Mouse (Mus musculus) heart, postnatal 10 days (tissue): Measurements from ENCODE around the gene Cuedc1. TPM values are rescaled to one million over a fixed set of nuclear protein-coding genes. Genes with fewer than 3 reads are reported as not detected.

Source experiments
- DNase-seq, 2 experiments: peaks; one replicate each; pipeline ENCODE4 v3.0.0; 2021
- intact Hi-C: fragments of 180-260 bp; cut with DNase I; formaldehyde crosslinking; loops from one replicate; pipeline ENCODE4 v1.15.1; 2025
- total RNA-seq, 2 experiments: library from RNA; stranded (reverse); gene quantifications; 2 replicates each; pipeline ENCODE4 v1.2.3; 2021

Cuedc1 gene
- total RNA-seq = 10 to 100 TPM; 45.6 to 48.4 TPM

DNA sequence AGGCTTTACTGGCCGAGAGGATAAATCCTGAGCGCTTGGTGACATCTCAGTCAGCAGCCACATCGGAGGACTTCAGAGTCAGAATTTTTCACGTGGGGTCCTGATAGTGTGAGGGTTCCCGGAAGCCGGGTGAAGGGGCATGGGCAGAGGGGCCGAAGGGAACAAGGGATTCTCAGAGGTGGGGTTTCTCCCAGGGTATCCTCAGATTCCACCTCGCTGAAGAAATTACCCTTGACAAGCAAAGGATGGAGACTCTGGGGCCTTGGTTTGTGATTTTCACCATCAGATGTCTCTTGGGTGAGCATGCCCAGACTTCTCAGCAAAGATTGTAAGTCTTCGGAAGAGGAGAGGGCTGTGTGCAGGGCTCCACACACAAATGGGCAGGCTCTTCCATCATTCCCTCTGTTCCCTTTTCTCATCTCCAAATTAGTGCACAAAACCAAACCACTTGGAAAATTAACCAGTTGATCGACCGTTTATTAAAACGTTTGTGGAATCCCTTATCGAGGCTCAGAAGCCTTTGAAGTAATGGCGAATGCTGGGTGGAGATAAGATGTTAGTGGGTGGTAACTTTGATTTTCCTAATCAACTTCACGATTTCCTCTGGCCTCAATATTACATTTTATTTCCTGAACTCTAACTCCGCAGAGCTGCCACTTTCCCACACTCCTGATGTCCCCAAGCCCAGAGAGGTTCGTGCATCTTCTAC is at the start of gene Cuedc1:
TSS of gene Cuedc1 (plus strand) at position 38 of the 709 bp plus-strand sequence.
- DNase-seq = peak in 1 of 2 experiments; percentile 21
- intact Hi-C loops = loop anchor here (5.0 kb wide), 1 partner anchor 64 kb away; no protein-coding TSS in a partner anchor

DNA sequence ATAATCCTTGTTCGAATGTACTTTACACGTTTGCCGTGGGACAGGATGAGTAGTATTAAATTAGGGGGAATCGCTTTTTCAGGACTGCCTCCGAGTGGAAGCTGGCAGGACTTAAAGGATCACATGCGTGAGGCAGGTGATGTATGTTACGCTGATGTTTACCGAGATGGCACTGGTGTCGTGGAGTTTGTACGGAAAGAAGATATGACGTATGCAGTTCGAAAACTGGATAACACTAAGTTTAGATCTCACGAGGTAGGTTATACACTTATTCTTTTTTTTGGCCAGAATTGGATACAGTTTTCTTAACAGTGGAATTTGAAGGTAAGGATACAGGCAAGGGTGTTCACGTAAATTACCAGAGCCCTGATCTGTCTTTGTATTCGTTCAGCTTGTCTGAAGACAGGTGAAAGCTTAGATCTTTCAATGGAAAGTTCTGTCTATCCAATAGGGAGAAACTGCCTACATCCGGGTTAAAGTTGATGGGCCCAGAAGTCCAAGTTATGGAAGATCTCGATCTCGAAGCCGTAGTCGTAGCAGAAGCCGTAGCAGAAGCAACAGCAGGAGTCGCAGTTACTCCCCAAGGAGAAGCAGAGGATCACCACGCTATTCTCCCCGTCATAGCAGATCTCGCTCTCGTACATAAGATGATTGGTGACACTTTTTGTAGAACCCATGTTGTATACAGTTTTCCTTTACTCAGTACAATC is 48.7 kb upstream of the Cuedc1 start:
- no peak for DNase-seq
- intact Hi-C loops = no loop called here

DNA sequence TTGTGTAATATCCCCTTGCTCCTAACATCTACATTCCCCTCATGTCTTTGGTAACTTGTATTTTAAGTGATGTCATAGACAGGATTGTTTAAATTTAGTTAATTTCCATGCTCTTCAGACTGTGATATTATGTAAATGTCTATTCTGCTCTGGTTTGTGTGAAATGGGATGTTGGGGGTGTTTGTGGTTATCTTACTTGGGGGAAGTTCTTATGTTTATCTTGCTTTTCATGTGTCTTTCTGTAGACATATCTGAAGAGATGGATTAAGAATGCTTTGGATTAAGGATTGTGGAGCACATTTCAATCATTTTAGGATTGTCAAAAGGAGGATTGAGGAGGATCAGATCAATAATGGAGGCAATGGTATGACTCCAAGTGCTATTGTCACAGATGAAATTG is 48.1 kb upstream of the Cuedc1 start:
- intact Hi-C loops = no loop called here
- DNase-seq = no peak

DNA sequence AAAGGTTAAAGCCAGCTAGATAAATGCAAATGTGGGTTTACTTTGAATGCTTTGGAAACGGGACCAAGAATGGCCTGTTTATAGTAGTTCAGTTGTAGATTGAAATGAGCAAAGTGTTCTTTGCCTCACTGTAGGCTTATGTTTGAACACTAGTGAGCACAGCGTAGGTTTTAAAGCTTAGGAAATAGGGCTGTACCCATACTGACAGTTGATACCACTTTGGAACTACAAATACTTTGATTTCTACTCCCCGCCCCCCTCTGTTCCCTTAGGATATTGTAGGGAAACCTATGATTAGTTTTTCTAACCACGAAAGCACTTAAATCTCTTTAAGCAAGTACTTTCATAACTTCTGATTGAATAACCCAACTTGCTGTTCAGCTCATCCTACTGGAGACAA is 45.2 kb upstream of the Cuedc1 start:
- intact Hi-C loops = no loop called here

DNA sequence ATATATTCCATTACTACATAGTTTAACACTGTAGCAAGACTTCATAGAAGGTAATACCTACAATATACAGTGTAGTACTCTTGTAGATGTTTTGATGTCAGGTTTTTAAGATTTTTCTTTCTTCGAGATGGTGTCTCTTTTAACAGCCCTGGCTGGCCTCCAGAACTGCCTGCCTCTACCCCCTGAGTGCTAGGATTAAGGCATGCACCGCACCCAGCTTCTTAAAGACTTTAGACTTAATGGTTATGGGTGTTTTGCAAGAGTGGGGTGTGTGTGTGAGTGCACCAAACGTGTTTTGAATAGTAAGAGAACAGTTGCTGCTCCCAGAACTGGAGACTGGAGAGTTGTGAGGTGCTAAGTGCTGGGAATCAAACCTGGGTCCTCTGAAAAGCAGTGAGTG is 44.0 kb upstream of the Cuedc1 start:
- intact Hi-C loops = no loop called here
- DNase-seq = no peak

More for the DNA sequence above, 45.2 kb upstream of the Cuedc1 start:
- no peak for DNase-seq

DNA sequence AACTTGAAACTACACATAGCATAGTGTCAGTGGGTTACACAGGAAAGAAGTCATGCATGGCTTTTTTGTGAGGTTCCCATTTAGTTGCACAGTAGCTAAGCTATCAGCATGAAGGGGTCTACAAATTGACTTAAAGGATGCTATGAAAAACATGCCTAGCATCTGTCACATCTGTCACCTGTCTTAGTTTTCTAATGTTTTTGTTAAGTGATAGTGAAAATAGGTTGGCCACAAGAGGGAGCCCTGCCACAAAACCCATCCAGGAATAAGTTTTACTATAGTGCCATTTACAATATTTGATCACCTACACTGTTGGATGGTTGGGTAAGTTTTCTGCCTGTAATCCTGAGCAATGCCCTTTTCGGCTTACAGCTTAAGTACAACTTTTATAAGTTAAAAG is 43.3 kb upstream of the Cuedc1 start:
- peak; percentile 48 to 76 for DNase-seq
- intact Hi-C loops = no loop called here

DNA sequence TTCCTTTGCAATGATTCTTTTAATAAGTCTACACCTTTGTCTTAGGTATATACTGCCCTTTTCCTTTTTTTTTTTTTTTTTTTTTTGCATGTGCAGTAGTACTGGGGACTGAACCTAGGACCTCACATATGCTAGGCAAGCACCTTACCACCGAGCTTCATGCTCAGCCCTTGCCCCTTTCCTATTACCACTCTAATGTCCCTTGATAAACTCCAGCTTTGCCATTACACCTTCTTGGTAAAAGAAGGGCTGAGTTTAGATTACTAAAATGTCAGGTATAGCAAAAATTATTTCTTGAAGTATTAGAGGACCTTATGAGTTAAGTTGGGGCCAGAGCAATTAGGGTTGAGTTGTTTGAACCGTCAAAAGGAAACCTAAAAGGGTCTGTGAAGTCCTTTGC is 42.1 kb upstream of the Cuedc1 start:
- intact Hi-C loops = loop anchor here (5.0 kb wide), 1 partner anchor 767 kb away; no protein-coding TSS in a partner anchor
- DNase-seq = no peak

DNA sequence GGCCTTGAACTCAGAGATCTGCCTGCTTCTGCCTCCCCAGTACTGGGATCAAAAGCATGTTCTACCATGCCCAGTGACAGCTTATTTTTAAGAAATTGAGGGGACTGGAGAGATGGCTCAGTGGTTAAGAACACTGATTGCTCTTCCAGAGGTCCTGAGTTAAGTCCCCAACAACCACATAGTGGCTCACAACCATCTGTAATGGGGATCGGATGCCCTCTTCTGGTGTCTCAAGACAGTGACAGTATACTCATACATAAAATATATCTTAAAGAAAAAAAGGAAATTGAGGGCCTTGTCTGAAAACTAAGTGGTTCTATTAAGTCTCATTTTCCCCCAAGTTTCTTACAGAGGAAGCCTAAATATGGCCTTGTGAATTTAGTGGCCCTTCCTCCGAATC is 40.1 kb upstream of the Cuedc1 start:
- intact Hi-C loops = loop anchor here (2.0 to 5.0 kb wide), 3 partner anchors 105 to 765 kb away; no protein-coding TSS in a partner anchor

DNA sequence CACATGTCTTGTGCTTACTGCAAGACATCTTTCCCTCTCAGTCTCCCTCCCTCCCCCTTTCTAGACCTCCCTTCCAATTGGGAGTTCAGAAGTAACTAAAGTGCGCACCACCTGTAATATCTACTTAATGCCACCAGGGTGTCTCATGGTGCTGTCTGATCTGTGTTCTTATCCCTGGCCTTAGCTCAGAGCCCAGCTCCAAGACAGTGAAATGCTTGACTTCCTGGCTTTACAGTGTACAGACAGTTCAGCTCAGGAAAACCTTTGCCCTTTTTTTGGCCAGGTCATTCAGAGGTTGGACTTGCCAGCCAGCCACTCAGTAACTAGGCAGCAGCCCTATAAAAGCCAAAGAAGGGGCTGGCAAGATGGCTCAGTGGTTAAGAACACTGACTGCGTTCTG is 38.7 kb upstream of the Cuedc1 start:
- intact Hi-C loops = loop anchor here (2.0 to 5.0 kb wide), 3 partner anchors 104 to 763 kb away; no protein-coding TSS in a partner anchor
- DNase-seq = peak; percentile 66 to 71

More for the DNA sequence above, 40.1 kb upstream of the Cuedc1 start:
- DNase-seq = no peak

DNA sequence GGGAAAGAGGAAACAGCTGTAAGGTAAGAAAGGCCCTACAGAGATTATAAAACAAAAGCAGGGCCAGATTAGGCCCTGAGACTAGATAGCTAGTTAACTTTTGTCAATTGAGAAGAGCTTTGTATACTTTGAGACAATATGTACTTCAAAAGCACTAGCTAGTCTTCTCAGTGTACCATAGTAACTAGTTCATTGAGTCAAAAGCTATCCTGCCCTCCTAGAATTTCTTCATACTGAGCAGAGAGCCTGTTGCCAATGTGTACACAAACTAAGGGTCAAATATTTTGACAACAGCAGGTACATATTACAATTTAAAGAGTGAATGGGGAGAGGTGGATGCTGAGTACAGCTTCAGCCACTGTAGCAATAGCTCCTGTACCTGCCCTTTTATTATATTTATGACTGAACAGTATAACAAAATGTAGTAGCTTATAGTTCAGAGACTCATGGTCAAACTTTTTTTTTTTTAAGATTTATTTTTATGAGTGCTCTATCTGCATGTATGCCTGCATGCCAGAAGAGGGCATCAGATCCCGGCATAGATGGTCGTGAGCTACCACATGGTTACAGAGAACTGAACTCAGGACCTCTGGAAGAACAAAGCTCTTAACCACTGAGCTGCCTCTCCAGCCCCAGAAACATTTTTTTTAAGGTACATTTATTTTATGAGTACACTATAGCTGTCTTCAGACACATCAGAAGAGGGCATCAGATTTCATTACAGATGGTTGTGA is 35.8 kb upstream of the Cuedc1 start:
- intact Hi-C loops = no loop called here
- DNase-seq = no peak

DNA sequence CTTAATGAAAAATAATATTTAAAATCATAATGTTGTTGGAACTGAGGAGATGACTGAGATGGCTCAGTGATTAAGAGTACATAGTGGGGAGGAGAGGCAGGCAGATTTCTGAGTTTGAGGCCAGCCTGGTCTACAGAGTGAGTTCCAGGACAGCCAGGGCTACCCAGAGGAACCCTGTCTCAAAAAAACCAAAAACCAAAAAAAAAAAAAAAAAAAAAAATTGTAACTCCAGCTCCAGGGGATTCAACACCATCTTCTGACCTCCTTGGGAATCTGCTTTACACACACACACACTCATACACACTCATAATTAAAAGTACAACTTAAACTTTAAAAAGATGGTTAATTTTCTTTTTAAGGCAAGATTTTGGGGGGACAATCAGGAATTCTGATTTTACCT is 32.1 kb upstream of the Cuedc1 start:
- no peak for DNase-seq
- intact Hi-C loops = no loop called here

DNA sequence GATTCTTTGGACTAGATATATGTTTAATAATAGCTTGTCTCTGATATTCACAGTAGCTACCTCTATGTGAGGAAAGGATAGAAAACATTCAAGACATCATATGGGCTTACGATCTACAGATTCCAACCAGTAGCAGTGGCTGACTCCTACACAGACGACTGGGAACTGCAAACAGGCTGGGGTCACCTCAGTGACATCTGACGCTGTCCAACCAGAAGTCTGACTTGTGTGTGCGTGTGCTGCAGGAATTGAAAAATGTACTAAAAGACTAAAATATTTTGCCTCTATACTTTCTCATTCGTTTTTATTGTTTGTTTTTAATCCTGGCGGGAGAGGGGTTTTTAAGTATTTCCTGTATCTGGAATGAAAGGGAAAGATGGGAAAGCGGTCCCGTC is 30.7 kb upstream of the Cuedc1 start:
- intact Hi-C loops = no loop called here
- no peak for DNase-seq

DNA sequence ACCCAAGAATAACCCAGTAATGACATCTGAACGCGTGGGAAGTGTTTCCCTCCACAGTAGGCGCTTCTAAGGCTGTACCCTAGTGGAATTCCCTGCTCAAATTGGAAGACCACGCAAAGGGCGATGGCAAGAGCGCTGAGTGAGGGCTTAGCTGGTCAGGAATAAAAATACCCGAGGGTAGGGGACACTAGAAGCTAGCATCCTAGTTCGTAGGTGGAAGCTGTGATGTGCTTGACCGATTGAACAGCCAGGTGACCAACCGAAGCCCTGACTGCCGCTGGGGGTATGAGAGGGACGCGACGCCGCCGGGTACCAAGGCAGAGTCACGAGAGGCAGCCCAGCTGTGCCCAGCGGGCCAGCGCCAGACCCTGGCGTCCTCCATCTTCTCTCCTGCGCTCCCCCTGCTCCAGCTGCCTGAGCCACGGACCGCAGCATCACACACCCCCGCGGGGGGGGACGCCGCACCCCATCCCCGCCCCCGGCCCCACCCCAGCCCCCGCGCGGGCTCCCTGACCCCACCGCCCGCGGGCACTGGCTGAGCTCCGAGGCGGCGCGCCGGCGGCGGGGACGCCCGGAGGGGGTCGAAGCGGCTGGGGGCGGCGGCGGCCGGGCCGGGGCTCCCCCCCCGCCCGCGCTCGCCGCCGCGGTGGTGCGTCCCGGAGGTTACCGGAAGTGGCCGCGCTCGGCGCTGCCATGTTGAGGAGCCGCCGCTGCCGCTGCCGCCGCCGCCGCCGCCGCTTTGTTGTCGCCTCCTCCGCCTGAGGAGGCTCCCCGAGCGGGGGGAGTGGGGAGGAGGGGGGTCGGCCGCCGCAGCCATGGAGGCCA is 30.1 kb upstream of the Cuedc1 start, which contains the start of gene Vezf1:
TSS of gene Vezf1 (plus strand) at position 694 of the 825 bp plus-strand sequence.
- peak; percentile 84 to 86 for DNase-seq
- intact Hi-C loops = loop anchor here (2.0 kb wide), 1 partner anchor 95 kb away; no protein-coding TSS in a partner anchor

DNA sequence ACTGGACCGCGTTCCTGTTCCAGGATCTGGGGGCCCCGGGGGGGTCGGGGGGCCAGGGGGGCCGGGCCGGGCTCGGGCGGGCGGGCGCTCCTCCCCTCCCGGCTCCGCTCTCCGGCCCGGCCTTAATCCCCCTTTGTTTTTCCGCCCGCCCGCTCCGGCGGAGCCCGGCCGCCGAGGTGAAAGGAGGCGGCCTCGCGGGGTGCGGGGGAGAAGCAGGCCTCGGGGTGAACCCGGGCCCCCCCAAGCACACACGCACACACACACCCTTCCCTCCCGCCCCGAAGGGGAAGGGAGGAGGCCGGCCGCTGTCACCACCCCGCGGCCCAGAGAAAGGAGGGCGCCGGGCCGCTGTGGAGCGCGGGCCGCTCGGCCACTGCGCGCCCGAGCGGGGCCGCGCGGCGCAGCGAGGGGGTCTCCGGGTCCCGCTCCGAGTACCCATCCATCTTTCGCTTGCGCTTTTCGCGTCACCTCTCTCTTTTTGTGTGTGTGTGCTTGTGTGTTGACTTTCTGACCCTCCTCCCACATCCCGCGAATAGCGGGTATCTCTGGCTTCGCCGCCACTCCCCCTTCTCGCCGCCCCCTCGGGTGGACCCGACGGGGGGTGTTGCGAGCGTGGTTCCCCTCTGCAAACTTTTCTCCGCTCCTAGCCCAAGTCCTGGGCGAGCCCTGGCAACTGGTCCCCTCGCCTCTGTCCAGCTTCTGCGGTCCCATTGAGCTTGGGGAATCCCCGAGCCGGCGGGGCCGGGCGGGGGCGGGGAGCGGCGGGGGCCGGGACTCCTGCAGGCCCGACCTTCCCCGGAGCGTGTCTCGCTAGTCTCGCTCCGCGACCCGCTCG is 29.2 kb upstream of the Cuedc1 start:
- peak; percentile 84 to 86 for DNase-seq
- intact Hi-C loops = loop anchor here (2.0 kb wide), 1 partner anchor 94 kb away; no protein-coding TSS in a partner anchor

DNA sequence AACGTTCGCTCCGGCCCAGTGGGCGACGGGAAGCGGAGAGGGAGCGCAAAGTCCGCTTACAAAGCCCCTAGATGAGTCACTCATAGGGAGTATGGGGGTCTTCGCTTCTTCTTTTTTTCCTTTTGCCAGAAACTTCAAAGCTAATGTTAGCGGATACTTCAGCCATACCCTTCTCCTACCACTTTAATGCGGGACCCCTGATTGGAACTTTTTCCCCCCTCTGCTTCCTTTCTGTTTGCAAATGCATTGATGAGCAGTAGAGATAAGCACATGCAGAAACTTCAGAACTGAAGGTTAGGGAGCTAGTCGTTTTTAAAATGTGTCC is 28.6 kb upstream of the Cuedc1 start:
- no peak for DNase-seq
- intact Hi-C loops = loop anchor here (2.0 kb wide), 1 partner anchor 94 kb away; no protein-coding TSS in a partner anchor

DNA sequence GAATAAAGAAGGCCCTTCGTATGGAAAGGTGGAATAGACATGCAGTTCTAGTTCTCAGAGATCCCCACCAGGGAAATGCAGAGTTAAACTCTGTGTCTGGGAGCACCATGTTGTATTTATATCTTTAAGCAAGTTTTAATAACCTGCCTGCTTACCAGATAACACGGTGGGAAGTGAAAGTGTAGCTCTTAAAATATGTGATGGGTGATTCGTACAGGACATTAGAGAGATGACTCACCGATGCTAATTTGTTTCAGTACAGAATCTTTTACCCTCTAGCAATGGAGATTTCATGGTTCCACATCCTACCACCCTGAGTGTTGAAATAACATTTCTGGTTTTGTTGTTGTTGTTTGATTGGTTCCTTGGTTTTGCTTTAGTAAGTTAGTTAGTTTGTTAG is 27.5 kb upstream of the Cuedc1 start:
- intact Hi-C loops = loop anchor here (2.0 kb wide), 1 partner anchor 14 kb away; no protein-coding TSS in a partner anchor

DNA sequence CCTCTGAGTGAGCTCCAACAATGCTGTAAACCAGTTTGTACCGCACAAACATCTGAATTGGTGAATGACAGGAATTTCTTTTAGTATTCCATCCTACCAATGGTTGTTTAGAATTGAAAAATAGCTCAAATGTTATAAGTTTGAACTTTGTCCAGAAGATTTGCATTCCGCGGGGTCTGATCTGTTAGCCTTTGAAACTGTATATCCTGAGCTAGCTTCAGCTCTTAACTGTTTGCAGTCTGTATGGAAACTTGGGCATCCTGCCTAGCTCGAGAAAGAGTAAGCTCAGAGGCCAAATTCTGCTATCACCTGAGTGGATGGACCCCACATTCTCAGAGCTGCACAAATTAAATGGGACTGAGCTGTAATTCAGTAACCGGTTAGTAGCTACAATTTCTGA is 26.7 kb upstream of the Cuedc1 start:
- intact Hi-C loops = loop anchor here (2.0 kb wide), 1 partner anchor 14 kb away; no protein-coding TSS in a partner anchor
- DNase-seq = no peak

More for the DNA sequence above, 27.5 kb upstream of the Cuedc1 start:
- no peak for DNase-seq

DNA sequence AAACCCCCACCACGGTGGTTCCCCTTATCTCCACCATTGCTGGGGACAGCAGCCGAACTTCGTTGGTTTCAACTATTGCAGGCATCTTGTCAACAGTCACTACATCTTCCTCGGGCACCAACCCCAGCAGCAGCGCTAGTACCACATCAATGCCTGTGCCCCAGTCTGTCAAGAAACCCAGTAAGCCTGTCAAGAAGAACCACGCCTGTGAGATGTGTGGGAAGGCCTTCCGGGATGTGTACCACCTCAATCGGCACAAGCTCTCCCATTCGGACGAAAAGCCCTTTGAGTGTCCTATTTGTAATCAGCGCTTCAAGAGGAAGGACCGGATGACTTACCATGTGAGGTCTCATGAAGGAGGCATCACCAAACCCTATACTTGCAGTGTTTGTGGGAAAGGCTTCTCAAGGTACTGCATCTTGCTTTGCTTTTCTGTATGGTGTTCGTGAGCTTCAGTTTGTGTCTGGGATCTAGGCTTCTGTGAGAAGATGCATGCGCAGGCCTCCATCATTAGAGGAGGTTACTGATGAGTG is 24.4 kb upstream of the Cuedc1 start:
- DNase-seq = no peak
- intact Hi-C loops = loop anchor here (1.0 kb wide), 1 partner anchor 24 kb away; no protein-coding TSS in a partner anchor

DNA sequence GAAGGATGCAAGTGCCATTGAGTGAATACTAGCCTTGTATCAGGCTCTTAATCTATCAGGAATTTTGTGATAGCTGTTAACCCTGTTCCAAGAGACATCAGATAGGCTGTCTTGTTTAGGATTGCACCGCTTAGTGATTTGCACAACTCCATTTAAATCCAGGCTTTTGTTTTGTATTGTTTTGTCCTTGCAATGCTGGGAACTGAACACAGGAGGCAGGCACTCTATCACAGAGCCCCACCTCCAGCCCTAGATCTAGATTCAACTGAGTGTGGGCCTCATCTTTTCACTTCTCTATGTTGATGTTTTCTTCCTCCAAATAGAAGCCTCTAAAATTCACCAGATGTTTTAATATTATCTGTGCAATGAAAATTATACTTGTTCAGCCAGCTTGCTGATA is 22.2 kb upstream of the Cuedc1 start:
- DNase-seq = no peak
- intact Hi-C loops = no loop called here
